Comparison of ENCODE assay signal across 1 mouse cellular context in genomic region chr7:141369918-141370317, GRCm38 (mm10).
TF ChIP-seq lines count a peak whose summit lies in the region.

No protein-coding gene starts in this region.

TF ChIP-seq in CH12.LX, 34 proteins besides CTCF, POLR2A, EP300 and RAD21:
- TF ChIP-seq ELF1 (IDR thresholded peaks at IDR 0.05; ENCODE audit: low read depth, low read length) (0 out of 2 replicates have a peak, but pooled peaks have one; percentile 13), SMC3 (IDR thresholded peaks at IDR 0.05; ENCODE audit: low read depth, low read length) (no peak), NRF1 (IDR thresholded peaks at IDR 0.05; ENCODE audit: low read depth, low read length) (no peak)
